Mouse (Mus musculus): ENCODE measurements at regions not wholly inside any gene's neighbourhood (a gene's known extent, or its start where the extent isn't known, plus 50 kb on each side); places are given as distances from the start of the nearest gene placed in this dataset.

GRCm38 (mm10) chr16:27978730-27979440 lies 590.2 kb downstream of the Ccdc50 start:
- H3K9me3 ChIP-seq (ENCODE audit: control insufficient read depth, low read length) = no peaks in the 10 kb centered on the region
- no peak overlapping the region for H3K27ac ChIP-seq (ENCODE audit: low read length)
- H3K4me2 ChIP-seq (ENCODE audit: low read length) = no peak overlapping the region
- H3K4me3 ChIP-seq (replicated peaks; ENCODE audit: low read length) = no peak overlapping the region
- no peak overlapping the region for H3K9ac ChIP-seq (replicated peaks; ENCODE audit: low read depth, low read length)
- H3K36me3 ChIP-seq (ENCODE audit: control insufficient read depth, insufficient read depth) = no peaks in the 10 kb centered on the region
- no peaks in the 10 kb centered on the region for H3K4me1 ChIP-seq (replicated peaks; ENCODE audit: control insufficient read depth, insufficient read depth, low read length)
- ATAC-seq = no peak
- WGBS = 93% methylated on average over 4 of the region's 4 CpGs
- no peaks in the 10 kb centered on the region for H3K27me3 ChIP-seq (replicated peaks; ENCODE audit: control insufficient read depth, insufficient read depth, low read length)

DNA sequence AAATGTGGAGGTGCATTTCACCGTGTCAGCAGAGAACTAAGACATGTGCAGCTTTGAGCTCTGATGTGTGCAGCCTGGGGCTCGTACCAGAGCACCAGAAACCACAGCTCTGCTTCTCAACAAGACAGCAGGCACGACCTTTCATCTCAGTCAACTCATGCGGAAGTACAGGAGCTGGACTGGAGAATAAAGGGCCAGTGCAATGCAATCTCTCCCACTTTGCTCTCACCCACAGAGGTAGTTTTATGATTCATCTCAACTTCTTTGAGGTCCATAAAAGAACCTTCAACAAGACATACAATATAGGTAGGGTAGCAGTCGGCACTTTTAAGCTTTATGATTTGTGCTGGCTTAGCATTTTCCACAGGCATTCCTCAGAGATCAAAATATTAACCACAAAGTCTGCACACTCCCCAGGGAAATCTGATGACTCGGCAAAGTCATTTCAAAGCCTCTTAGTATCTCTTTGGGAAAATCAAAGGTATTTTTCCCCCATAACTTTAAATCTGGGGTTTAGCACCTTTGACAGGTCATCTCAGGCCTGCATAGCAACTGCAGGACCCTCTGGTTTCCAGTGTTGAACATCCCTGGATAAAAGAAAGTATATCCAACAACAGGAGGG lies 626.7 kb downstream of the Ccdc50 start:
- H3K36me3 ChIP-seq (ENCODE audit: control insufficient read depth, insufficient read depth) = no peaks in the 10 kb centered on the region
- no peak for ATAC-seq
- H3K27me3 ChIP-seq (replicated peaks; ENCODE audit: control insufficient read depth, insufficient read depth, low read length) = no peaks in the 10 kb centered on the region
- no peak overlapping the region for H3K9ac ChIP-seq (replicated peaks; ENCODE audit: low read depth, low read length)
- no peak overlapping the region for H3K27ac ChIP-seq (ENCODE audit: low read length)
- H3K4me3 ChIP-seq (replicated peaks; ENCODE audit: low read length) = no peak overlapping the region
- H3K4me1 ChIP-seq (replicated peaks; ENCODE audit: control insufficient read depth, insufficient read depth, low read length) = no peaks in the 10 kb centered on the region
- 50% methylated on average over 6 of the region's 6 CpGs for WGBS
- H3K9me3 ChIP-seq (ENCODE audit: control insufficient read depth, low read length) = no peaks in the 10 kb centered on the region
- H3K4me2 ChIP-seq (ENCODE audit: low read length) = no peak overlapping the region

DNA sequence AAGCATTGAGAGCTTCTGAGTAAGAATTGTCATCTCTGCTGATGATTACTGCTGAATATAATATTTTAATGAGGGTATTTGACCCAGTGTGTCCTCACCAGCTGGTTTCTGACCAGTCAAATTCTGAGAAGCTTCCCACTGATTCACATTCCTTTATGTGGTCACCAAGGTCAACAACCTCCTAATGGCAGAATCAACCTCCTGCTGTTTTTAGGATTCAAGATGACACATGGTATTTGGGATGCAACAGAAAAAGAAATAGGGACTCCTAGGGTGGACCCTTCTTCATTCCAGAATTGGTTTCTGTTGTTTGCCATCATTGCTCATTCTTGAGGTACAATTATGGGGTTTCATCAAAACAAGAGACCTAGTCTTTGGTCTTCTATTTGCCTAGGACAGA lies 629.6 kb downstream of the Ccdc50 start:
- no peaks in the 10 kb centered on the region for H3K27me3 ChIP-seq (replicated peaks; ENCODE audit: control insufficient read depth, insufficient read depth, low read length)
- no peaks in the 10 kb centered on the region for H3K4me1 ChIP-seq (replicated peaks; ENCODE audit: control insufficient read depth, insufficient read depth, low read length)
- H3K36me3 ChIP-seq (ENCODE audit: control insufficient read depth, insufficient read depth) = no peaks in the 10 kb centered on the region
- H3K9me3 ChIP-seq (ENCODE audit: control insufficient read depth, low read length) = no peaks in the 10 kb centered on the region
- no peak overlapping the region for H3K27ac ChIP-seq (ENCODE audit: low read length)
- no peak overlapping the region for H3K4me2 ChIP-seq (ENCODE audit: low read length)
- no peak overlapping the region for H3K9ac ChIP-seq (replicated peaks; ENCODE audit: low read depth, low read length)
- ATAC-seq = no peak
- H3K4me3 ChIP-seq (replicated peaks; ENCODE audit: low read length) = no peak overlapping the region

- WGBS = 18% methylated on average over 2 of the region's 2 CpGs
- no peaks in the 10 kb centered on the region for H3K4me1 ChIP-seq (replicated peaks; ENCODE audit: control insufficient read depth, insufficient read depth, low read length)
- no peak for ATAC-seq
- H3K4me2 ChIP-seq (ENCODE audit: low read length) = no peak overlapping the region
- H3K4me3 ChIP-seq (replicated peaks; ENCODE audit: low read length) = no peak overlapping the region
- H3K27me3 ChIP-seq (replicated peaks; ENCODE audit: control insufficient read depth, insufficient read depth, low read length) = no peaks in the 10 kb centered on the region
- no peaks in the 10 kb centered on the region for H3K36me3 ChIP-seq (ENCODE audit: control insufficient read depth, insufficient read depth)
- H3K9ac ChIP-seq (replicated peaks; ENCODE audit: low read depth, low read length) = no peak overlapping the region
- H3K9me3 ChIP-seq (ENCODE audit: control insufficient read depth, low read length) = no peaks in the 10 kb centered on the region
- H3K27ac ChIP-seq (ENCODE audit: low read length) = no peak overlapping the region
Observed at GRCm38 (mm10) chr16:28038954-28039353, 650.3 kb downstream of the Ccdc50 start.

DNA sequence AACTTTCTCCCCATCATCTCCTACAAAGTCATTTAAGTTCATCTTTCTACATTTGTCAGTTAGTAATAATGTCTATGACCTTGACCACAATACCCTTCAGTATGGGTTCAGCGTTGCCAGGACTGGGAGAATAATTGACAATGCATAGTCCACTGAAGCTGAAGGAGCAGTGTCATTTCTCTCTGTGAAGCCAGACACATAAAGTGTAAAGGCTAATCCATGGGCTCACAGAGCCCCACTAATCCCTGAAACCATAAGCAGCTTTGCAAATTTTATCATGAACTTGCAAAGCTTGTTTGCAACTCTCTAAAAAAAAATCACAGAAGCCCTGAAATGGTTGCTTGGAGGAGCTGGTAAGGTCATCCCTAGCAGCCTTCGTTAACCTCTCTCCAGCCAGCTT lies 654.4 kb downstream of the Ccdc50 start:
- H3K9me3 ChIP-seq (ENCODE audit: control insufficient read depth, low read length) = no peaks in the 10 kb centered on the region
- H3K4me3 ChIP-seq (replicated peaks; ENCODE audit: low read length) = no peak overlapping the region
- no peak overlapping the region for H3K27ac ChIP-seq (ENCODE audit: low read length)
- WGBS = 39% methylated on average over 2 of the region's 2 CpGs
- H3K27me3 ChIP-seq (replicated peaks; ENCODE audit: control insufficient read depth, insufficient read depth, low read length) = no peaks in the 10 kb centered on the region
- no peak for ATAC-seq
- H3K36me3 ChIP-seq (ENCODE audit: control insufficient read depth, insufficient read depth) = no peaks in the 10 kb centered on the region
- H3K4me2 ChIP-seq (ENCODE audit: low read length) = no peak overlapping the region
- H3K4me1 ChIP-seq (replicated peaks; ENCODE audit: control insufficient read depth, insufficient read depth, low read length) = no peaks in the 10 kb centered on the region
- no peak overlapping the region for H3K9ac ChIP-seq (replicated peaks; ENCODE audit: low read depth, low read length)

- H3K4me3 ChIP-seq (replicated peaks; ENCODE audit: low read length) = no peak overlapping the region
- H3K27ac ChIP-seq (ENCODE audit: low read length) = no peak overlapping the region
- 51% methylated on average over 5 of the region's 5 CpGs for WGBS
- no peaks in the 10 kb centered on the region for H3K36me3 ChIP-seq (ENCODE audit: control insufficient read depth, insufficient read depth)
- no peaks in the 10 kb centered on the region for H3K27me3 ChIP-seq (replicated peaks; ENCODE audit: control insufficient read depth, insufficient read depth, low read length)
- no peak overlapping the region for H3K9ac ChIP-seq (replicated peaks; ENCODE audit: low read depth, low read length)
- H3K4me2 ChIP-seq (ENCODE audit: low read length) = no peak overlapping the region
- H3K9me3 ChIP-seq (ENCODE audit: control insufficient read depth, low read length) = no peaks in the 10 kb centered on the region
- no peaks in the 10 kb centered on the region for H3K4me1 ChIP-seq (replicated peaks; ENCODE audit: control insufficient read depth, insufficient read depth, low read length)
- ATAC-seq = peak; percentile 58
Observed at GRCm38 (mm10) chr16:28064785-28065301, 676.2 kb downstream of the Ccdc50 start.

DNA sequence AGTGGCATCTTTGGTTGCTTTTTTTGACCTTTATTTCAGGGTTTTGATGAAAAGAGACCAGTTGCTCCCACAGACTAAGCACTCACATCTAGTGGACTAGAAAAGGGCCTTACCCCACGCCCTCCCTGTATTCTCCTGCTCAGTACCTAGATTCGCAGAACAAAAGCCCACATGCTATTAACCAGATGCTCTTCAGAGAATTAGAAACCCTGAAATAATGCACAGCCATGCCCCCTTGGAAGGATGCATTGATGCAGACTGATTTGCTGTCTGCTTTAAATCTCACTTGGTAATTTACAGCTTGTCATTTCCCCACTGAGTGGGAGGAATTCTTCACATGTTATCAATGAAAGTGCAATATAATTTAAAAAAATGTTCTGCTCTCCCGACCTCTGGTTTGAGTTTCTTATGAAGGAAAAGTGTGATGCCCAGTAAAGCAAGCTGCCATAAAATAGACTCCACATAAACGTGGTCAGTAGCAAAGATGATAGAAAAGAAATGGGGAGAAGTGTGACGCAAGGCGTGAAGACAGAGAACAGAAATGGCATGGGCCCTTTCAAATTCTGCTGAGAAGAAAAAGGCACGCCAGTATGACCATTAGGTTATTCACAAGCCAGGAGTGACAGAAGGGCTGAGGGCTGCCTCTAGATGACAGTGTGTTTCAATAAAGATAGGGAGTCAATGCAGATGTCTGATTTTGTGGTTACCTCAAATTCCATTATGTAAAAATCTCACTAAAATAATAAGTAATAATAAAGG lies 669.8 kb downstream of the Fgf12 start:
- no peak overlapping the region for H3K4me2 ChIP-seq (ENCODE audit: low read length)
- no peak overlapping the region for H3K27ac ChIP-seq (ENCODE audit: low read length)
- no peaks in the 10 kb centered on the region for H3K36me3 ChIP-seq (ENCODE audit: control insufficient read depth, insufficient read depth)
- WGBS = 20% methylated on average over 7 of the region's 7 CpGs
- no peaks in the 10 kb centered on the region for H3K9me3 ChIP-seq (ENCODE audit: control insufficient read depth, low read length)
- H3K27me3 ChIP-seq (replicated peaks; ENCODE audit: control insufficient read depth, insufficient read depth, low read length) = no peaks in the 10 kb centered on the region
- no peak overlapping the region for H3K9ac ChIP-seq (replicated peaks; ENCODE audit: low read depth, low read length)
- H3K4me3 ChIP-seq (replicated peaks; ENCODE audit: low read length) = no peak overlapping the region
- peaks cover 5% of the 10 kb centered on the region for H3K4me1 ChIP-seq (replicated peaks; ENCODE audit: control insufficient read depth, insufficient read depth, low read length)
- peak; percentile 76 for ATAC-seq

DNA sequence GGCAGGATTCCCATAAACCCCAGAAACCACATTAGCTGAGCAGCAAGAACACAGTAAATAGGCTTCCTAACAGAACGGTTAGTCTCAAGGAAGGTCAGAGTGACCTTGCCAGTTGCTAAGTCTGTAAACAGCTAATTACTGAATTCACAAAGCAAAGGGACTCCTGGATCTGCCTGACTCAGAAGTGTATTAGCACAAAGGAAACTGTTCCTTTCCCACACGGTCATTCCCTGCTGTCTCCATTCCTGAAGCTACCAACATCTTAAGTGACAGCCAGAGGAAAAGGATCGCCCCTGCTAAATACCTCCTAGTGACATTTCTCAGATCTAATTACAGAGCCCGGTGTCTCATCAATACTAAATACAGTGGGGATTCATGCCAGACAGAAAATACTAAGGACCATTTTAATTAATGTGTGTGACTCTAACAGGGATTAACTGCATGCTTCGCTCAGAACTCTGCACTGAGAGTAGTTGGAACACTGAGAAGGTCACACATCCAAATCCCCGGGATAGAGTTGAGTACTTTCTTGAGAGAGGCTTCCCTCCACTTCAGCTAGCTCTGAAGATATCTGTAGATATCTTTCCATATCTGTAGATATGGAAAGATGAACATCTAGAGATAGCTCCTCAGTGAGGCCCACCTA lies 663.3 kb downstream of the Fgf12 start:
- Histone ChIP-seq H3K9me3 (ENCODE audit: control insufficient read depth, low read length) (no peaks in the 10 kb centered on the region), H3K9ac (replicated peaks; ENCODE audit: low read depth, low read length) (no peak overlapping the region), H3K4me3 (replicated peaks; ENCODE audit: low read length) (no peak overlapping the region), H3K36me3 (ENCODE audit: control insufficient read depth, insufficient read depth) (no peaks in the 10 kb centered on the region), H3K27ac (ENCODE audit: low read length) (no peak overlapping the region; the same call in 1 of the 2 replicates), H3K27me3 (replicated peaks; ENCODE audit: control insufficient read depth, insufficient read depth, low read length) (no peaks in the 10 kb centered on the region), H3K4me1 (replicated peaks; ENCODE audit: control insufficient read depth, insufficient read depth, low read length) (peaks cover 6% of the 10 kb centered on the region; the same call in 1 of the 2 replicates), H3K4me2 (ENCODE audit: low read length) (no peak overlapping the region)
- ATAC-seq = peak; percentile 80
- WGBS = 17% methylated on average over 6 of the region's 6 CpGs

All from forebrain, embryonic 16.5 days (tissue).